Mouse (Mus musculus) neural tube, embryonic 13.5 days (tissue): ENCODE data around the gene St3gal4. TPM values are rescaled to one million over a fixed set of nuclear protein-coding genes. Genes with fewer than 3 reads are reported as not detected.

Source experiments
- ATAC-seq: fragments of 200-750 bp; cut with Nextera tagmentation; 2 replicates; pipeline ENCODE4 v1.8.0; 2017; ENCODE audit warnings: low read depth, mild to moderate bottlenecking, moderate TSS enrichment, moderate library complexity
- H3K27ac ChIP-seq: fragments of 300-500 bp; sonication (generic); replicated peaks from 2 replicates; pipeline ENCODE4 v1.5.1; 2015; ENCODE audit warnings: moderate library complexity, mild to moderate bottlenecking, inconsistent platforms
- H3K27me3 ChIP-seq: fragments of 300-500 bp; sonication (generic); 2 replicates; pipeline ENCODE4 v1.6.1; 2015; ENCODE audit warnings: mild to moderate bottlenecking, inconsistent platforms
- H3K36me3 ChIP-seq: fragments of 300-500 bp; sonication (generic); 2 replicates; pipeline ENCODE4 v1.6.1; 2015; ENCODE audit warnings: mild to moderate bottlenecking, inconsistent platforms
- H3K4me1 ChIP-seq: fragments of 300-500 bp; sonication (generic); replicated peaks from 2 replicates; pipeline ENCODE4 v1.6.1; 2015; ENCODE audit warnings: inconsistent platforms
- H3K4me2 ChIP-seq: fragments of 300-500 bp; sonication (generic); 2 replicates; pipeline ENCODE4 v1.6.1; 2015; ENCODE audit warnings: inconsistent platforms, mild to moderate bottlenecking, moderate library complexity
- H3K4me3 ChIP-seq: fragments of 300-500 bp; sonication (generic); 2 replicates; pipeline ENCODE4 v1.5.1; 2015; ENCODE audit warnings: mild to moderate bottlenecking, inconsistent platforms
- H3K9ac ChIP-seq: fragments of 300-500 bp; sonication (generic); 2 replicates; pipeline ENCODE4 v1.6.1; 2015; ENCODE audit warnings: moderate library complexity, mild to moderate bottlenecking, inconsistent platforms
- H3K9me3 ChIP-seq: fragments of 300-500 bp; sonication (generic); 2 replicates; pipeline ENCODE4 v1.6.1; 2016; ENCODE audit warnings: inconsistent platforms
- WGBS: fragments of 180-500 bp; shearing (Covaris S2); methylation state at CpG from one replicate; pipeline ENCODE4 v1.1.7; 2015; 5-methylcytosine and 5-hydroxymethylcytosine counted together
- polyA plus RNA-seq: library from polyadenylated mRNA; unstranded; fragments of >200 nt; fragmentation: Nextera tagmentation; extraction: Ambion mirVana; gene quantifications from 2 replicates; pipeline ENCODE4 v1.2.1, GENCODE M21; 2015

St3gal4 gene
- polyA plus RNA-seq, 1 experiment from 2014 or later, result 7.6 TPM

DNA sequence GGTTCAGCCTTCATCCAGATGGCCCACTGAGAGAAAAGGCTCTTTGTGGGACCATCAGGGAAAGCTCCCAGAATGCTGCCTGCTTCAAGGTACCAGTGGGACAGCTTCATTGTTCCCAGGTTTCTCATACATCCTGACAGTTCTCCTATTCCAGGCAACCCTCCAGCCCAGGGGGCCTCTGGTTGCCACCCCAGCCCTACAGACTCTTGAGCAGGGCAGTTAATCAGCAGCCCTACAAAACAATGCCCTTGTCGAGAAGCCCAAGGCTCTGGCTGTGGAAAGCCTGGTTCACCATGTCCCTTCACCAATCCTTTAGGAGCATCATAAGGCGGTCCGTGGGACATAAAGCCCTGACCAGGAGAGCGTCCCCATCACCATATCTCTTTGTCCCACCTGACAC, 66.4 kb downstream of the St3gal4 start:
- H3K9me3 ChIP-seq, result no peaks in the 10 kb centered on the region
- H3K4me2 ChIP-seq, result no peak overlapping the region
- H3K27ac ChIP-seq, result no peak overlapping the region
- 90% methylated on average over 4 of the region's 4 CpGs for WGBS
- H3K4me3 ChIP-seq, result no peak overlapping the region
- ATAC-seq, result no peak
- H3K27me3 ChIP-seq, result no peaks in the 10 kb centered on the region
- H3K36me3 ChIP-seq, result peaks cover 18% of the 10 kb centered on the region
- no peaks in the 10 kb centered on the region for H3K4me1 ChIP-seq
- no peak overlapping the region for H3K9ac ChIP-seq

GRCm38 (mm10) chr9:35051666-35052065, 67.4 kb downstream of the St3gal4 start:
- Histone ChIP-seq H3K4me1 (no peaks in the 10 kb centered on the region), H3K36me3 (peaks cover 18% of the 10 kb centered on the region), H3K9me3 (no peaks in the 10 kb centered on the region), H3K4me2 (no peak overlapping the region), H3K27me3 (no peaks in the 10 kb centered on the region), H3K27ac (no peak overlapping the region), H3K4me3 (no peak overlapping the region), H3K9ac (no peak overlapping the region)
- WGBS, result 96% methylated on average over 4 of the region's 4 CpGs
- ATAC-seq, result no peak

DNA sequence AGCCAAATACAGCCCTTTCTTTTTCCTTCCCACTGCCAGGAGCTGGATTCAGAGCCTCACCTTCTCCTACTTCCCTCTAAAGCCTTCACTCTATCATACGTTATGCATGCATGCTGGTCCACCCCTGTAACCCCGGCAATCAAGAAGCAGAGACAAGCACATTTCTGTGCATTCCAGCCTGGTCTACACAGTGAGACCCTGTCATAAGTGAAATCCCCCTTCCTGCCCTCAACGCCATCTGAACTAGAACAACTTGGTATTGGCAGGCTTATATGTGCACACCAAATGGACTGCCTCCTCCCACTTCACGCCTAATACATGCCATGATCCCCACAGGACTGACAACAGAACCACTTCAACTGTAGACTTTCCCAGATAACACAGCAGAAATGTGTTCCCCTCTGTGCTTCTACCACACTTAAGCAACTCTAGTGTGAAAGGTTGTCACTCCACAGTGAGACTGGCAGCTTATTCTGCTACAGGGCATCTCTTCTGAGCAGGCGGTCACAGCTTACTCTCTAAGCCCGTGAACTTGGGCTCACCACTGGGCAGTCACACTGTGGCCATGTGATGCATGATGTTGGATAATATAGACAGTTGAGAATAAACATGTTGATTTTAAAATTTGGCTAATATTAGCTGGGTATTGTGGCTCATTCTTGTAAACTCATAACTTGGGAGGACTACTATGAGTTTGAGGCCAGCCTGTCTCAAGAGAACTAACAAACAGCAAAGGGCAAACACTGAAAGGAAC, 68.2 kb downstream of the St3gal4 start:
- H3K9ac ChIP-seq, result no peak overlapping the region
- no peak overlapping the region for H3K4me3 ChIP-seq
- peaks cover 18% of the 10 kb centered on the region for H3K36me3 ChIP-seq
- no peak overlapping the region for H3K27ac ChIP-seq
- H3K9me3 ChIP-seq, result no peaks in the 10 kb centered on the region
- peaks cover 1% of the 10 kb centered on the region for H3K4me1 ChIP-seq
- ATAC-seq, result no peak
- no peaks in the 10 kb centered on the region for H3K27me3 ChIP-seq
- no peak overlapping the region for H3K4me2 ChIP-seq
- WGBS, result 94% methylated on average over 6 of the region's 6 CpGs

GRCm38 (mm10) chr9:35049891-35050527, 69.1 kb downstream of the St3gal4 start:
- peaks cover 9% of the 10 kb centered on the region for H3K4me1 ChIP-seq
- 77% methylated on average over 3 of the region's 3 CpGs for WGBS
- H3K27ac ChIP-seq, result no peak overlapping the region

DNA sequence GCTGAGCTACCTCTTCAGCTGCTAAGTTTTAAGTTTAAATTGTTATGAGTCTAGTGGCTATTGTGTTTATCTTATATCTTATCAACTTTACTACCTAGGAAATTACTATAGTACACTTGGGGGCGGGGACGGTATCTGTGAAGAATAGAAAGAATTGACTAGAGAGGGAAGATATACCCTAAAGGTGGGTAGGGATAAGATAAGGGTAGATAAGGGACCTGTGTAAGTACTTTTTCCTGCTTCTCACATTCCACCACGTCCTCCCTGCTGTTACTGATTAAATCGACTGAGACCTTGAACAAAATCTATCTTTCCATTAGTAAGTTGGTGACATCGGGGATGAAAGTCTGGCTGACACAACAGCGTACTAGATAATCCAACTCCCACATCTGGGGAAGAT, 70.6 kb downstream of the St3gal4 start:
- H3K27ac ChIP-seq, result no peak overlapping the region
- no peaks in the 10 kb centered on the region for H3K9me3 ChIP-seq
- no peaks in the 10 kb centered on the region for H3K27me3 ChIP-seq
- H3K4me2 ChIP-seq, result no peak overlapping the region
- peaks cover 24% of the 10 kb centered on the region for H3K4me1 ChIP-seq
- H3K4me3 ChIP-seq, result no peak overlapping the region
- H3K9ac ChIP-seq, result no peak overlapping the region
- no peak for ATAC-seq
- WGBS, result 93% methylated on average over 6 of the region's 6 CpGs
- H3K36me3 ChIP-seq, result peaks cover 12% of the 10 kb centered on the region

More at GRCm38 (mm10) chr9:35049891-35050527, 69.1 kb downstream of the St3gal4 start:
- ATAC-seq, result no peak
- Histone ChIP-seq H3K9me3 (no peaks in the 10 kb centered on the region), H3K4me2 (no peak overlapping the region), H3K9ac (no peak overlapping the region), H3K27me3 (no peaks in the 10 kb centered on the region), H3K36me3 (peaks cover 18% of the 10 kb centered on the region), H3K4me3 (no peak overlapping the region)

GRCm38 (mm10) chr9:35045756-35046155, 73.3 kb downstream of the St3gal4 start:
- H3K9ac ChIP-seq, result no peak overlapping the region
- no peaks in the 10 kb centered on the region for H3K27me3 ChIP-seq
- H3K36me3 ChIP-seq, result no peaks in the 10 kb centered on the region
- peaks cover 28% of the 10 kb centered on the region for H3K4me1 ChIP-seq
- H3K4me3 ChIP-seq, result no peak overlapping the region
- ATAC-seq, result no peak
- WGBS, result 79% methylated on average over 2 of the region's 2 CpGs
- H3K9me3 ChIP-seq, result no peaks in the 10 kb centered on the region
- no peak overlapping the region for H3K4me2 ChIP-seq
- H3K27ac ChIP-seq, result no peak overlapping the region

DNA sequence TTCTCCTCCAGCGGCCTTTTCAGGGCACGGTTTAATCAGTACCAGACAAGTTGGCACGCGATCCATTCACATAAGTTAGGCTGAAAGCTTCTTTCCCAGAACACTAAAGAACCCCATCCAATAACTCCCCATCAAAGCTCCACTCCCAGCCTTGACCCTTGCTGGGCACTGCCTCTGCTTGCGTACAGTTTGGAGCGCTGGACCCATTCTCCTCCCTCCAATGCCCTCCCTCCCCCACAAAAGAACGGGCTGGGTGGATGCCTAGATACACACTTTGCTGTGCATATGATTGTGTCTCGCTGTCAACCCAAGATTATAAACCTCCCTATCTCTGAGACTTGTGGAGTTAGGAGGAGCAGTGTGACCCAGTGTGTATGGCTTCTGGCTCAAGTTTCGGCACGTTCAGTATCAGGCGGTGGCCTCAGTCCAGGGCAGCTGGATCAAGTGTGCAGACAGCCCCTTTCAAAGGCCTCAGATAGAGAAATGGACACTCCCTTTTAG, 74.0 kb downstream of the St3gal4 start:
- Histone ChIP-seq H3K4me3 (no peak overlapping the region), H3K4me1 (peaks cover 28% of the 10 kb centered on the region), H3K27me3 (no peaks in the 10 kb centered on the region), H3K4me2 (no peak overlapping the region), H3K27ac (no peak overlapping the region), H3K9ac (no peak overlapping the region), H3K9me3 (no peaks in the 10 kb centered on the region), H3K36me3 (no peaks in the 10 kb centered on the region)
- 58% methylated on average over 11 of the region's 11 CpGs for WGBS
- ATAC-seq, result peak; percentile 24; the same call in 1 of the 2 replicates

- no peak overlapping the region for H3K9ac ChIP-seq
- 8% methylated on average over 15 of the region's 15 CpGs for WGBS
- H3K9me3 ChIP-seq, result no peaks in the 10 kb centered on the region
- ATAC-seq, result peak; percentile 19; the same call in 1 of the 2 replicates
- no peak overlapping the region for H3K4me2 ChIP-seq
- no peak overlapping the region for H3K4me3 ChIP-seq
- H3K27me3 ChIP-seq, result no peaks in the 10 kb centered on the region
- H3K36me3 ChIP-seq, result no peaks in the 10 kb centered on the region
- peaks cover 28% of the 10 kb centered on the region for H3K4me1 ChIP-seq
- H3K27ac ChIP-seq, result no peak overlapping the region
Measured at GRCm38 (mm10) chr9:35044458-35044857, 74.6 kb downstream of the St3gal4 start.

DNA sequence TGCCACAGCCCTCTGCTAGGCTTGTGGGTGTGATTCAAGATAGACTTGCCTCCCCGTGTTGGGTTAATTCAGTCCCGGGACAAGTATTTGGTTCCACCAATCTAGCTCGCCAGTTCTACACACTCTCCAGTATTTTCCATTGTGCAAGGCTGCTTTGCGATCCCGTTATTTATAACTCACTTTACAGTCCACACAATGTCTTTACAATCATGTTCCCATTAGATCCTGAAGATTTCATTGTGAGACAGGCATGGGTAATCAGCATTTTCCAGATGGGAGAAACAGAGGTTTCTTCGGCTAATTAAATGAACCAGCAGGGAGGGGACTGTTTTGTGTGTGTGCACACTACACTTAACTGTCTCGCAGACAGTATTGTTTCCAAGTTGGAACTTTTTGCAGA, 75.4 kb downstream of the St3gal4 start:
- Histone ChIP-seq H3K9me3 (no peaks in the 10 kb centered on the region), H3K36me3 (no peaks in the 10 kb centered on the region), H3K27ac (no peak overlapping the region), H3K4me2 (no peak overlapping the region), H3K27me3 (no peaks in the 10 kb centered on the region), H3K4me1 (peaks cover 28% of the 10 kb centered on the region), H3K4me3 (no peak overlapping the region), H3K9ac (no peak overlapping the region)
- WGBS, result 19% methylated on average over 7 of the region's 7 CpGs
- no peak for ATAC-seq

- H3K9me3 ChIP-seq, result 0 out of 2 replicates have a peak, but pooled peaks cover 3% of the 10 kb centered on the region
- H3K4me2 ChIP-seq, result no peak overlapping the region
- 77% methylated on average over 5 of the region's 5 CpGs for WGBS
Measured at GRCm38 (mm10) chr9:35041493-35041892, 77.6 kb downstream of the St3gal4 start.

GRCm38 (mm10) chr9:35039846-35040245, 79.2 kb downstream of the St3gal4 start:
- Histone ChIP-seq H3K36me3 (no peaks in the 10 kb centered on the region), H3K27ac (no peak overlapping the region), H3K4me1 (peaks cover 17% of the 10 kb centered on the region), H3K27me3 (no peaks in the 10 kb centered on the region), H3K4me3 (no peak overlapping the region), H3K4me2 (no peak overlapping the region), H3K9me3 (0 out of 2 replicates have a peak, but pooled peaks cover 3% of the 10 kb centered on the region), H3K9ac (no peak overlapping the region)
- ATAC-seq, result no peak
- WGBS, result 73% methylated on average over 5 of the region's 5 CpGs

More at GRCm38 (mm10) chr9:35041493-35041892, 77.6 kb downstream of the St3gal4 start:
- no peaks in the 10 kb centered on the region for H3K27me3 ChIP-seq
- ATAC-seq, result no peak
- peaks cover 28% of the 10 kb centered on the region for H3K4me1 ChIP-seq
- H3K9ac ChIP-seq, result no peak overlapping the region
- H3K27ac ChIP-seq, result no peak overlapping the region
- H3K36me3 ChIP-seq, result no peaks in the 10 kb centered on the region
- H3K4me3 ChIP-seq, result no peak overlapping the region

- Histone ChIP-seq H3K4me1 (peaks cover 9% of the 10 kb centered on the region), H3K9ac (no peak overlapping the region), H3K9me3 (0 out of 2 replicates have a peak, but pooled peaks cover 3% of the 10 kb centered on the region), H3K4me2 (no peak overlapping the region), H3K27me3 (no peaks in the 10 kb centered on the region), H3K36me3 (no peaks in the 10 kb centered on the region), H3K27ac (no peak overlapping the region), H3K4me3 (no peak overlapping the region)
- no peak for ATAC-seq
- WGBS, result 61% methylated on average over 7 of the region's 7 CpGs
Measured at GRCm38 (mm10) chr9:35038922-35039586, 80.0 kb downstream of the St3gal4 start.
